Mouse (Mus musculus): ENCODE results near the gene Tmub2. TPM values are rescaled to one million over a fixed set of nuclear protein-coding genes. Genes with fewer than 3 reads are reported as not detected.

The Tmub2 gene
- polyA plus RNA-seq, 1 experiment: 48.3 TPM

GRCm38 (mm10) chr11:102296491-102297472 lies 12.1 kb downstream of the Tmub2 start, which contains the start of gene Atxn7l3:
Gene Atxn7l3, minus strand, starts transcription at chr11:102296631.
- H3K36me3 ChIP-seq (replicated peaks; ENCODE audit: low read length): peaks cover 32% of the 10 kb centered on the region
- peaks cover 48% of the 10 kb centered on the region for H3K4me1 ChIP-seq
- no peaks in the 10 kb centered on the region for H3K27me3 ChIP-seq (replicated peaks)
- TF ChIP-seq GATA1 (IDR thresholded peaks at IDR 0.05; ENCODE audit: borderline replicate concordance, low read length) (no peak), FLI1 (IDR thresholded peaks at IDR 0.05; ENCODE audit: low read length) (no peak)
- H3K4me3 ChIP-seq (replicated peaks): peak within 1 kb of the TSS; percentile 96
- no peaks in the 10 kb centered on the region for H3K9me3 ChIP-seq

- H3K4me1 ChIP-seq: peaks cover 47% of the 10 kb centered on the region
- H3K36me3 ChIP-seq (replicated peaks; ENCODE audit: low read length): peaks cover 21% of the 10 kb centered on the region
- no peaks in the 10 kb centered on the region for H3K9me3 ChIP-seq
- peak overlapping the region; percentile 96 for H3K4me3 ChIP-seq (replicated peaks)
- TF ChIP-seq GATA1 (IDR thresholded peaks at IDR 0.05; ENCODE audit: borderline replicate concordance, low read length): no peak
- no peak for TF ChIP-seq FLI1 (IDR thresholded peaks at IDR 0.05; ENCODE audit: low read length)
- H3K27me3 ChIP-seq (replicated peaks): no peaks in the 10 kb centered on the region
Observed at GRCm38 (mm10) chr11:102297577-102298556, 13.1 kb downstream of the Tmub2 start.

- peaks cover 5% of the 10 kb centered on the region for H3K36me3 ChIP-seq (replicated peaks; ENCODE audit: low read length)
- H3K4me1 ChIP-seq: peaks cover 35% of the 10 kb centered on the region
- no peaks in the 10 kb centered on the region for H3K27me3 ChIP-seq (replicated peaks)
- TF ChIP-seq FLI1 (IDR thresholded peaks at IDR 0.05; ENCODE audit: low read length) (no peak), GATA1 (IDR thresholded peaks at IDR 0.05; ENCODE audit: borderline replicate concordance, low read length) (no peak)
- H3K9me3 ChIP-seq: no peaks in the 10 kb centered on the region
- no peak overlapping the region for H3K4me3 ChIP-seq (replicated peaks)
Observed at GRCm38 (mm10) chr11:102299839-102300238, 15.1 kb downstream of the Tmub2 start.

- Histone ChIP-seq H3K36me3 (replicated peaks; ENCODE audit: low read length) (peaks cover 41% of the 10 kb centered on the region), H3K4me3 (replicated peaks) (no peak overlapping the region), H3K27me3 (replicated peaks) (no peaks in the 10 kb centered on the region), H3K4me1 (peaks cover 41% of the 10 kb centered on the region), H3K9me3 (no peaks in the 10 kb centered on the region)
- no peak for TF ChIP-seq FLI1 (IDR thresholded peaks at IDR 0.05; ENCODE audit: low read length)
- no peak for TF ChIP-seq GATA1 (IDR thresholded peaks at IDR 0.05; ENCODE audit: borderline replicate concordance, low read length)
Observed at GRCm38 (mm10) chr11:102304141-102304540, 19.4 kb downstream of the Tmub2 start.

- no peak overlapping the region for H3K4me3 ChIP-seq (replicated peaks)
- H3K36me3 ChIP-seq (replicated peaks; ENCODE audit: low read length): peaks cover 53% of the 10 kb centered on the region
- peaks cover 49% of the 10 kb centered on the region for H3K4me1 ChIP-seq
- no peaks in the 10 kb centered on the region for H3K9me3 ChIP-seq
- no peak for TF ChIP-seq GATA1 (IDR thresholded peaks at IDR 0.05; ENCODE audit: borderline replicate concordance, low read length)
- no peak for TF ChIP-seq FLI1 (IDR thresholded peaks at IDR 0.05; ENCODE audit: low read length)
- H3K27me3 ChIP-seq (replicated peaks): no peaks in the 10 kb centered on the region
Observed at GRCm38 (mm10) chr11:102305359-102305758, 20.6 kb downstream of the Tmub2 start.

- peaks cover 80% of the 10 kb centered on the region for H3K36me3 ChIP-seq (replicated peaks; ENCODE audit: low read length)
- TF ChIP-seq GATA1 (IDR thresholded peaks at IDR 0.05; ENCODE audit: borderline replicate concordance, low read length) (no peak), FLI1 (IDR thresholded peaks at IDR 0.05; ENCODE audit: low read length) (no peak)
- no peaks in the 10 kb centered on the region for H3K27me3 ChIP-seq (replicated peaks)
- H3K9me3 ChIP-seq: no peaks in the 10 kb centered on the region
- no peak overlapping the region for H3K4me3 ChIP-seq (replicated peaks)
- H3K4me1 ChIP-seq: peaks cover 69% of the 10 kb centered on the region
Observed at GRCm38 (mm10) chr11:102308104-102308503, 23.4 kb downstream of the Tmub2 start.

- H3K36me3 ChIP-seq (replicated peaks; ENCODE audit: low read length): peaks cover 89% of the 10 kb centered on the region
- no peaks in the 10 kb centered on the region for H3K9me3 ChIP-seq
- peak overlapping the region; percentile 89 for H3K4me3 ChIP-seq (replicated peaks)
- H3K27me3 ChIP-seq (replicated peaks): no peaks in the 10 kb centered on the region
- TF ChIP-seq FLI1 (IDR thresholded peaks at IDR 0.05; ENCODE audit: low read length) (no peak; the same call in 1 of the 2 replicates), GATA1 (IDR thresholded peaks at IDR 0.05; ENCODE audit: borderline replicate concordance, low read length) (no peak)
- H3K4me1 ChIP-seq: peaks cover 76% of the 10 kb centered on the region
Observed at GRCm38 (mm10) chr11:102308979-102309378, 24.2 kb downstream of the Tmub2 start.

- Histone ChIP-seq H3K36me3 (replicated peaks; ENCODE audit: low read length) (peaks cover 96% of the 10 kb centered on the region), H3K9me3 (no peaks in the 10 kb centered on the region), H3K4me1 (peaks cover 86% of the 10 kb centered on the region), H3K4me3 (replicated peaks) (peak overlapping the region; percentile 89), H3K27me3 (replicated peaks) (no peaks in the 10 kb centered on the region)
- no peak for TF ChIP-seq FLI1 (IDR thresholded peaks at IDR 0.05; ENCODE audit: low read length)
- TF ChIP-seq GATA1 (IDR thresholded peaks at IDR 0.05; ENCODE audit: borderline replicate concordance, low read length): no peak
Observed at GRCm38 (mm10) chr11:102309821-102310617, 25.3 kb downstream of the Tmub2 start.
